Mouse (Mus musculus): Measurements from ENCODE around the gene Flrt2. TPM values are rescaled to one million over a fixed set of nuclear protein-coding genes. Genes with fewer than 3 reads are reported as not detected.

The Flrt2 gene
- polyA plus RNA-seq, 1 experiment from 2014 or later = 22.9 TPM

GRCm38 (mm10) chr12:95790146-95790545 is 98.1 kb downstream of the Flrt2 start:
- Histone ChIP-seq H3K36me3 (ENCODE audit: control insufficient read depth, insufficient read depth, low read length) (no peaks in the 10 kb centered on the region), H3K9me3 (ENCODE audit: control insufficient read depth, low read length) (no peaks in the 10 kb centered on the region), H3K4me3 (ENCODE audit: low read depth, low read length) (no peak overlapping the region), H3K9ac (ENCODE audit: low read length) (no peak overlapping the region), H3K27me3 (ENCODE audit: control insufficient read depth, insufficient read depth, low read length) (no peaks in the 10 kb centered on the region), H3K4me1 (ENCODE audit: control insufficient read depth, insufficient read depth, low read length) (no peaks in the 10 kb centered on the region), H3K27ac (ENCODE audit: low read depth, low read length) (no peak overlapping the region), H3K4me2 (ENCODE audit: low read depth) (no peak overlapping the region)
- 75% methylated on average over 1 of the region's 1 CpGs for WGBS
- ATAC-seq (ENCODE audit: insufficient read depth, low FRiP score, low TSS enrichment) = no peak
- no peak for DNase-seq (ENCODE audit: low spot score)

DNA sequence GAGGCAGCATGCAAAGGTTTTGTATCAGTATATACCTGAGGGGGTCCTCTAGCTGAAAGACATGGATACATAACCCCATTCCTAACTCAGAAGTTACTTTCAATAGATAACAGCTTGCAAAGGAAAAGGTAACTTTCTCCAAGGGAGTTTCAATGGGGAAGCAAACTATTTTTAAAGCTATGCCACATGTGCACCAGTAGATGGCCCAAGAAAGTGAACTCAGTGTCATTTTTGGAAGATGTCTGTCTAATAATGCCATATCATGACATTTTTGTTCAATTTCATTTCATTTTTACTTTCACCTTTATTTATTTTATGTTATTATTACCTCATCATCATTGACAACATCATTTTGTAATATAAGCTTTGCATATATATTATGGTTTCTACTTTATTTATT is 124.6 kb downstream of the Flrt2 start:
- H3K4me3 ChIP-seq (ENCODE audit: low read depth, low read length) = no peak overlapping the region
- no peaks in the 10 kb centered on the region for H3K4me1 ChIP-seq (ENCODE audit: control insufficient read depth, insufficient read depth, low read length)
- no peak overlapping the region for H3K27ac ChIP-seq (ENCODE audit: low read depth, low read length)
- no peak overlapping the region for H3K9ac ChIP-seq (ENCODE audit: low read length)
- H3K27me3 ChIP-seq (ENCODE audit: control insufficient read depth, insufficient read depth, low read length) = no peaks in the 10 kb centered on the region
- H3K36me3 ChIP-seq (ENCODE audit: control insufficient read depth, insufficient read depth, low read length) = no peaks in the 10 kb centered on the region
- no peak overlapping the region for H3K4me2 ChIP-seq (ENCODE audit: low read depth)
- DNase-seq (ENCODE audit: low spot score) (no peak), ATAC-seq (ENCODE audit: insufficient read depth, low FRiP score, low TSS enrichment) (no peak)
- H3K9me3 ChIP-seq (ENCODE audit: control insufficient read depth, low read length) = no peaks in the 10 kb centered on the region
